Mouse (Mus musculus) common myeloid progenitor, adult 5-6 weeks (primary cell): ENCODE data around the gene Dcaf4. TPM values are rescaled to one million over a fixed set of nuclear protein-coding genes. Genes with fewer than 3 reads are reported as not detected.

Experiments
- ATAC-seq: replicated peaks from 2 replicates; pipeline ENCODE4 v1.8.0; 2016; ENCODE audit warnings: low read depth, mild to moderate bottlenecking, moderate TSS enrichment, inconsistent platforms; ENCODE audit not compliant: poor library complexity, severe bottlenecking
- total RNA-seq: library from RNA; stranded (forward); fragments of 200-1000, 187-1606 nt; gene quantifications from 2 replicates; pipeline ENCODE4 v1.2.3, GENCODE M21; 2017

Gene Dcaf4
- total RNA-seq, 1 experiment from 2014 or later, result 27.1 TPM

GRCm38 (mm10) chr12:83534190-83534589 is 13.9 kb downstream of the Dcaf4 start:
- ATAC-seq, result no peak

- no peak for ATAC-seq
Measured at GRCm38 (mm10) chr12:83535428-83535827, 15.2 kb downstream of the Dcaf4 start.

DNA sequence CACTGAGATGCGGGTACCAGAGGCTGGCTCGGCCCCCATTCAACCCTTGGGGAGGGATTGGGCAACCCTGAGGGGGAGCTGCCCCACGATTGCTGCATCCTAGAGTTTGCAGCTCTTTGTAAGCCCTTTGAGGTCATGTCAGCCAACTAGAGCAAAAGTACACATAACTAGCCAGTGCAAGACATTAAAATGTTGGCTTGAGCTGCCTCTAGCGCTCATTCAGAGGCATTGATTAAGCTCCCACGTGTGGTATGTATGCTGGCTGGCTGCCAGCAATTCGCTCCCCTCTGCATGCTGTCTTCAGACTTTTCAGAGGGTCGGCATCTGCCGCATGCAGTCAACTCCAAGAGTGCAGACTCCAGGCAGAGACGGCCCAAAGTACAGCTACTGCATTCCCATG is 15.8 kb downstream of the Dcaf4 start:
- ATAC-seq, result no peak

GRCm38 (mm10) chr12:83543997-83544396 is 23.7 kb downstream of the Dcaf4 start:
- ATAC-seq, result no peak

GRCm38 (mm10) chr12:83544791-83545190 is 24.5 kb downstream of the Dcaf4 start:
- ATAC-seq, result no peak

- ATAC-seq, result no peak
Measured at GRCm38 (mm10) chr12:83551305-83551704, 31.0 kb downstream of the Dcaf4 start.

- ATAC-seq, result no peak
Measured at GRCm38 (mm10) chr12:83553816-83554215, 33.5 kb downstream of the Dcaf4 start.

- no peak for ATAC-seq
Measured at GRCm38 (mm10) chr12:83555605-83556004, 35.3 kb downstream of the Dcaf4 start.

GRCm38 (mm10) chr12:83558496-83558895 is 38.2 kb downstream of the Dcaf4 start:
- no peak for ATAC-seq

DNA sequence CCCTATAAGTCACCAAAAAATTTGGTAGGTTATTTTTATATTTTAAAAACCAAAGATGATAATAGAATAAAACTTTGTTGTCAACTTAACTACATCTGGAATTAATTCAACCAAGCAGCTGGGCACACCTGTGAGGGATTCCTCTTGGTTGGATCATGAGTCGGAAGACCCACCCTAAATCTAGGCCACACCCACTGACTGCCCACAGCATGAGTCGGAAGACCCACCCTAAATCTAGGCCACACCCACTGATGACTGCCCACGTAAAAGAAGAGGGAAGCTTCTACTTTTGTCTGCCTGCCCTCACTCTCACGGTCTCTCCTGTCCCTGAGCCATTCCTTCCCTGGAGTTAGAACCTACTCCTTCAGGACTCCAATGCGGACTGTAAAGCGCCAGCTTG is 39.9 kb downstream of the Dcaf4 start:
- ATAC-seq, result 0 out of 2 replicates have a peak, but pooled peaks have one; percentile 5

DNA sequence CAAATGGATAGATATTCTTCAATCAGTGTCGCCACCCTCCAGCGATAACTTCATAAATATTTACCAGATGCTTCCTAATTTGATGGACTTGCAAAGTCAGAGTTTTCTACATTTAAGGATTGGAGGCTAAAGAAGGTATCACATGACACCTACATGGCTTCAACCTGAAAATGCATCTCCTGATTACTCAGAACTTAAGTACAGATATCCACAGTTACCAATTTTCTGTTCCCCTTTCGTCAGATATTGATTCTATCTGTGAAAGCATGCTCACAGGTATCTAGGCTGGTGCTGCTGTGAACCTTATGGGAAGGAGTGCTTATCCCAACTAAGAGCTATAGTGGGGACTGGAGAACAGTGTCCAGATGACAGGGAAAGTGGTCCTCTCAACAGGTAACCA is 42.3 kb downstream of the Dcaf4 start:
- ATAC-seq, result no peak

DNA sequence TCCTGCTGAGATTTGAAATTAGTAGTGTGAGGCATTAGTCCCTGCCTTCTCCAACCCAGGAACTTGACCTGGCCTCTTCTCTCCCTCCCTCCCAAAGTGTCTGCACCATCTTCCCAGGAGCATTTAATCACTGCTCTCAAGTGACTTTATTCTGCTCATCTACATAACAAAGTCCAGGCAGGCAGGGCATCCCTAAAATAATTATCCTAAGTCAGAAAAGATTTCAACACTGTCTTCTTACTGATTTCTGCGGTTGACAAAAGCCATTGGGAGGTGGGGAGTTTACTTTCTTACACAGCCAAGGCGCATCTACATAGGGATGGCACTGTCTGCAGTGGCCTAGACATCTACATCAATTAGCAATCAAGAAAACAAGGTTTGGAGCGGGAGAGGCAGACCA is 49.6 kb downstream of the Dcaf4 start:
- no peak for ATAC-seq

GRCm38 (mm10) chr12:83572717-83573116 is 52.5 kb downstream of the Dcaf4 start:
- no peak for ATAC-seq

DNA sequence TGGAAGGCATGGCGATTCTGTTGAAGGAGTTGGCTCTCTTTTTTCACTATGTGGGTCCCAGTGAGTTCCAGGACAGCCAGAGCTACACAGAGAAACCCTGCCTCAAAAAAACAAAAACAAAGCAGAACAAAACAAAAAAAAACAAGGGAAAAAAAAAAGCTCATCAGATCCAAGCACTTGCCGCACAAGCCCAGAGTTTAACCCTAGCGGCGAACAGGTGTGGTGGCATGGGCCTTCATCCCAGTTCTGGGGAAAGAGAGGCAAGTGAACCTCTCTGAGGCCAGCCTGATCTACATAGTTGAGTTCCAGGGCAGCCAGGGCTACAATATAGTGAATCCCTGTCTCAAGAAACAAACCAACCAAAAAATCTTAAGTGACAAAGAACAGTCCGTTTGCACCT is 57.2 kb downstream of the Dcaf4 start:
- ATAC-seq, result no peak

GRCm38 (mm10) chr12:83578356-83578755 is 58.1 kb downstream of the Dcaf4 start:
- ATAC-seq, result no peak

DNA sequence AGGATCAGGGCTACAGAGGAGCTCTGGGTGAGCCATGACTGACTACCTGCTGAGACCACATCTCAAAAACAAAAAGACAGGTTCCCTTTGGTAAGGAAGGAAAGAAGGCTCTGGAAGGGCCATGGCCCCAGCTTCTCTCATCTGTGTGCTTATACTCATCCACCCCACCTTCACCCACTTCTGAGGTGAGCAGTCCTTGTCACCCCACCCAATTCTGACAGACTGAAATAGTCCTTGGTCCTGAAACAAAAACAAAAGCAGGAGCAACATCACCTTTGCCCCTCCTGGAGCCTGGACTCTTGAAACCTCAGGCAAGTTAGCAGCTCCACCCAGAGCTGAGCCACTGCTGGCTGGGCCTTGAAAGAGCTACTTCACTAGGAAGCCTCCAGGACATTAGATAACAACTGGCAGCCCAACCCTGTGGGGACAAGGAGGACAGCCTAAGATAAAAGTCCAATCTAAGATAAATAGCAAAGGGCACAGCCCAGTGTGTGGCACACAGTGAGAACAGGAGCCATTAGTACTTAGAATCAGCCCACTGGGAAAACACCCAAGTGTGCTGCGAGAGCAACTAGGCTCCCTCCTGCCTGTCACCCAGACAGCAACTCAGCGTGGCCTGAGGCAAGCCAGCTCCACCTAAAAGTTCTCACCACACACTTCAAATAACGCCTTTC is 58.8 kb downstream of the Dcaf4 start:
- ATAC-seq, result peak; percentile 96

DNA sequence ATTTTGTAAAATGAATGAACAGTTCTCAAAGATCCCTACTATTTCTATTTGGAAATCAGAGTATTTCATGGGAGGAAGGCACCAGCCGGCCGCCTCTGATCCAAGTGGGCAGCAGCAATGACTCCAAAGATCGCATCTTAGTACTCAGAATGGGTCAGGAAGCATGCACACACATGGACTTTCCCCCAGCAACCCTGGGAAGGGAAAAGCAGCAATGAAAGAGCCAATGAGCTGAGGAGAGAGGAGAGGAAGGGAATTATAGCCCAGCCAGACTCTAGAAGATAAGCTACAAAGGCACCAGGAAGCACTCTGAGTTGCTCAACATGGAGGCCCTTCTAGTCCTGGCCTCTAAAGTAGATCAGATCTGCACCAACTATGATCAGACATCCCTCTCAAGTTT is 60.0 kb downstream of the Dcaf4 start:
- no peak for ATAC-seq

- no peak for ATAC-seq
Measured at GRCm38 (mm10) chr12:83582106-83582505, 61.8 kb downstream of the Dcaf4 start.

DNA sequence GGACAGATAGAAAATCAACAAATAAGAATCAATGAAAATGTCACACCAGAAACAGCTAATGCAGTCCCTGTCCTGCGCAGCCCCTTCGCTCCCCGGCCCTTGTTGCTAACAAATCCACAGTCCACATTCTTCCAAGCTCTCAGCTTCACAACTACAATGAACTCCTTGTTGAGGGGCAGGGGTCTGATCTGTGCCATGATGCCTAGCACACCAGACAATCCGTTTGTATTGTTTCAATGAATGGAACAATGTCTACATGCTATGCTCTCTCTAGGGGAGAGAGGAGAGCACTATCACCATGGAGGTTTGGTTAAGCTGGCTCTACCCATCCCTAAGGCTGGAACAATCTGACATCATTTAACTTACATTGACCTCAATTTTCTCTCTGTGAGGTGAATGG is 62.5 kb downstream of the Dcaf4 start:
- no peak for ATAC-seq

DNA sequence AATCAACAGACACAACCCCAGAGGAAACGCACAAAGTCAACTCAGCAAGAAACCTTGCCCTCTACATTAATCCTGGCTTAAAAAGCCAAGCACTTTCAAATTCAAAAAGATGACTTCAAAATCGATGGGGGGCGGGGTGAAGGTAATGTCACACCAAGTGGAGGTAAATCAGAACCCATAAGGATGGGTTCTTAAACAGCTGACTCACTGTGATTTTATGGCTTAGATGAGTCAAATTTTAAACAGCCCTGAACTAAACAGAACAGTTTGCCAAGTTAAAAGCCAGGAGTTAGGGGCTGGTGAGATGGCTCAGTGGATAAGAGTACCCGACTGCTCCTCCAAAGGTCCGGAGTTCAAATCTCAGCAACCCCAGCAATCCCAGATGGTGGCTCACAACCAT is 66.4 kb downstream of the Dcaf4 start:
- no peak for ATAC-seq
